Mouse (Mus musculus) cerebellum, adult 11-12 months (tissue): ENCODE measurements around the gene Scimp.

Source experiments
- DNase-seq: peaks from one replicate; pipeline ENCODE4 v3.0.0; 2022

The Scimp gene

GRCm38 (mm10) chr11:70812365-70812764 lies at the start of gene Scimp:
TSS of gene Scimp (minus strand) at chr11:70812586.
- DNase-seq = no peak

DNA sequence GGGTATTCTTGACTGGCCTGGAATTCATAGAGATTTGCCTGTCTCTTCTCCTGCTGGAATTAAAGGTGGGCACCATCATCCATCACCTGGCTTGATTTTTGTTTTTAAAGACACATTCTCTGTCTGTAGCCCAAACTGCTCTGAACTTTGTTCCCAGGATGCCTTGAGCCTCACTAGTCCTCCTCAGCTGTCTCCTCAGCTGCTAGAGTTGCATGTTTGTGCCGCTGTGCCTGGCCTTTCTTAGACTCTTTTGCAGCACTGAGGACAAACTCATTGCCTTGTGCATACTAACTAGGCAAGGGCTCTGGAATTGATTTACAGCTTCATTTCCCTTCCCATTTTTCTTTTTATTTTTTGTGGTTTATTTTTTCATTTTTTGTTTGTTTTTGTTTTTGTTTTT lies 48.0 kb upstream of the Scimp start:
- DNase-seq = no peak

GRCm38 (mm10) chr11:70846029-70846428 lies 33.6 kb upstream of the Scimp start:
- no peak for DNase-seq

GRCm38 (mm10) chr11:70845457-70845978 lies 33.1 kb upstream of the Scimp start:
- no peak for DNase-seq

DNA sequence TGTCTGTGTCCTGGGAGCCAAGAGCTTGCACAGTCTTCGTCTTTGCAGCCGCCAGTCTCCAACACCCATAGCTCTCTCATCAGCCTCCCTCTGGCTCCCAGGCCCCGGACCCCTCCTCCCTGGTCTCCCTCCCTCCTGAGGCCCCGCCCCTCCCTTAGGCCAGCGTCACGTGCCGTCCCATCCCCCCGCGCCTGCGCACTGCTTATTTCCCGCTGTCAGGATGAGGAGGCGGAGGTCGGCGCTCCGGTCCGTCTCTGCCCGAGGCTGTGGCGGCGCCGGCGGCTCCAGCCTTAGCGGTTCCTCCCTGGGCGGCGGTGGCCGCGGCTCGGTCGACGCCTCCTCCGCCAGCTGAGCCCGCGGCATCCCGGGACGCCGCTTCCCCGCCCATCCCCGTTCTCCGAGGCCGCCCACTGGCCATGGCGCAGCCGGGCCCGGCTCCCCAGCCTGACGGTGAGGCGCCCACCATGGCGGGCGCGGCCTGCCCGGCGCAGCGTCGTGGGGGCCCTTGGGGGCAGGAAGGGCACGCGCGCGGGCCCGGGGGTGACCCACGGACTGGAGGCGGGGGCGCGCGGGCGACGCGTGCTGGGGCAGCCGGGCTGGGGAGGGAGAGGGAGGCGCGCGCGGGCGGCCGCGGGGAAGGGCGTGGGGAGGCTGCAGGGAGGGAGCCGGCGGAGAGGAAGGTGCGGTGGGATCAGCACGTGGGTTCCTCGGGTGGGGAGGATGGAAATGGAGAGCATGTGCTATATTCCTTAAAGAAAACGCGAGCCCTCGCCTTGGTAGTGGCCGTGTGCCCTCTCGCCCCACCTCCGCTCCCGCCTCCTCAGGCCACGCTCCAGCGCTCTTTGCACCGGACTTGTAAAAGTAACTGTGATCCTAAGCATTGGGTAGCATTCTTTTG lies 32.4 kb upstream of the Scimp start, which contains the start of gene Rabep1:
Rabep1 (plus strand) TSS at position 220 of the 898 bp plus-strand sequence.
- DNase-seq = peak; percentile 93

DNA sequence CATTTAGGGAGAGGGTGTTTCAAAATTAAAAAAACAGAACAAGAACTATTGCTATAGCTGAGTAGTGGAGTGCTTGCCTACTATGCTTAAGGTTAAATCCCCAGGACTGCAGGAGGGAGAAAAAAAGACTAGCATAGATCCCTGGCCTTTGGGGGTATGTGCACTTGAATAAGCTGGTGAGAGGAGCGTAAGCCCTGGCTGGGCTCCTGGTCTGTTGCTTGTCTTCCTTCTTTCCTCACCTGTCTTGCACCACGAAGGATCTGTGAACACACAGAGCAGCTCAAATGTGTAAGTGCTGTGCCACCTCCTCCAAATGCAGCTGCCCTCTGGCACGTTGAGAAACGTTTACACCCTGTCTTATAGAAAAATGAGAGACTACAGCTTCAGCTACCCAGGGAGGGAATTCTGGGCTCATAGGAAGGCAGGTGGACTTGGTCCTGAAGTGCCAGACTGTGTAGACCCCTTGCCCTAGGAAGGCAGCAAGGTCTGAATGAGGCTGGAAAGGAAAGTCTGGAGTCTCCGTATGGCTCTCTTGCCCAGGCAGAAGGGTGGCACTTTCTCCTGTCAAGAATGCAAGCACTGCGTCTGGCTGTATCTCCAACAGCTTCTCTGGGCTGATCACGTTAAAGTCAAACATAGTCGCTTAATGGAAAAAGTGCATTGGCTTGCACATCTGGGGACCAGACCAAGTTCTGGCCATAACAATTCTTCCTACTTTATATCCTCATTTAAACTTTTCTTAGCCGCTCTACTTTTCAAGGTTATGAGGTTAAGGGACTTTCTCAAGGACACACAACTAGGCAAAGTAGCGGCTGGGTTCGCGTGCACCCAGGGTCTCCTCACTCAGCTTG lies 31.5 kb upstream of the Scimp start:
- no peak for DNase-seq

DNA sequence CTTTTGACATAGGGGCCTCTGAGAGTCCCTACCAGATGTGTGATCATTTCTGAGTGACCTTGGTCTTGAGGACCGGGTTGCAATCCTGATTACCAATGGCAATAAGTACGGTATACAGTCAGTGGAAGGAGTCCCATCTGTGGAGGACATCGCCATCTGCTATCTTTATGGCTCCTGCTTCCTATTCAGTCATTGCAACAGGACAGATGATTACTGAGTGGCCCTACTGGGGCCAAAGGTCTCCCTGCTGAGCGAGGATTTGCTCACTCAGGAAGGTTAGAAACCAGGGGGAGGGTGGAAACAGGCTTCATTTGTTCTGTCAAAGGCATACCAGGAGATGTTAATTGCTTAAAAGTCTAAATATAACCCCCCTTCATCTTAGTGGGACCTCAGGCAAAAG lies 30.6 kb upstream of the Scimp start:
- DNase-seq = no peak

- no peak for DNase-seq
Observed at GRCm38 (mm10) chr11:70838610-70839009, 26.2 kb upstream of the Scimp start.

GRCm38 (mm10) chr11:70837031-70837430 lies 24.6 kb upstream of the Scimp start:
- no peak for DNase-seq

GRCm38 (mm10) chr11:70835381-70835831 lies 23.0 kb upstream of the Scimp start:
- DNase-seq = no peak

- no peak for DNase-seq
Observed at GRCm38 (mm10) chr11:70833831-70834230, 21.4 kb upstream of the Scimp start.

DNA sequence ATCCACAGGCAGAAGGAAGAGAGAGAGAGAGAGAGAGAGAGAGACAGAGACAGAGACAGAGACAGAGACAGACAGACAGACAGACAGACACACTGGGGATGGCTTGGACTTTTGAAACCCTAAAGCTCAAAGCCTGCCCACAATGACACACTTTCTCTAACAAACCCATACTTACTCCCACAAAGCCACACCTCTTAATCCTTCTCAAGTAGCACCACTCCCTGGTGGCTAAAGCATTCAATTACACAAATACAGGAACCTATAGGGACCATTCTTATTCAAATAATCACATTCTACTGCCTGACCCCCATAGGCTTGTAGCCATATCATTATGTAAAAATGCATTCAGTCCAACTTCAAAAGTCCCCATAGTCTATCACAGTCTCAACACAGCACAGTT lies 21.0 kb upstream of the Scimp start:
- DNase-seq = no peak

GRCm38 (mm10) chr11:70831201-70831600 lies 18.8 kb upstream of the Scimp start:
- no peak for DNase-seq

DNA sequence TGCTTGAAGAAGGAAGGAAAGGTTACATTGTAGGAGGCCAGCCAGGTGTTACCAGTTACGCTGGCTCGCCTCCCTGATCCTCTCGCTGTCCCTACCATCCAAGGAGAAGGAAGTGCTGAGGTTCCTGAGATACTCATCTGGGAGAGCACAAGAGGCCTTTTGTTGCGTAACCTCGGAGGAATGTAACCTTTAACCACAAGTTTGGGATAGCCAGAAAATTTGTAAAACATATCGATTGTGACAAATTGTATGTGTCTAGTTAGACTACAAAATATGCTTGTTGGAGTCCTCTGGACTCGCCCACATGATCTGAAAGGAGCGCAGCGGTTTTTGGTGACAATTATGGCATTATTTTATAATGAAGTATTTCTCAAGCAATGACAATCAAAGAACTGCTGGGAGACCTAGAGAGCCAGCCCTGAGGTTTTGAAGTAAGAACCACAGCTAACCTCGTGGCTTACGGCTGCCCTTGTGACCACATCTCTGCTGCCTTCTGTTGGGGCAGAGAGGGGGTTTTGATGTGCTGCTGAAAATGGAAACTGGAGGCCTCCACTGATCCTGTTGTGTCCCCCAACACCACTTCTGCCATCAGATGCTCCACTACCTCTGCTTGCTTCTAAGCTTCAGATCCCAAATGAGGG lies 16.7 kb upstream of the Scimp start:
- no peak for DNase-seq

DNA sequence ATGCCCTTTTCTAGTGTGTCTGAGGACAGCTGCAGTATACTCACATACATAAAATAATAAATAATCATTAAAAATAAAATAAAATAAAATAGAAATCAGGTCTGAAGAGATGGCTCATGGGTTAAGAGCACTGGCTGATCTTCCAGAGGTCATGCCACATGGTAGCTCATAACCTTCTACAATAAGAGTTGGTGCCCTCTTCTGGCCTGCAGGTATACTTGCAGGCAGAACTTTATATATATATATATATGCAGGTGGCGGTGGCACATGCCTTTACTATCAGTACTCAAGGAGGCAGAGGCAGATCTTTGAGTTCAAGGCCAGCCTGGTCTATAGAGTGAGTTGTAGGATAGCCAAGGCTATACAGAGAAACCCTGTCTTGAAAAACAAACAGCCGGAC lies 13.8 kb upstream of the Scimp start:
- DNase-seq = no peak

DNA sequence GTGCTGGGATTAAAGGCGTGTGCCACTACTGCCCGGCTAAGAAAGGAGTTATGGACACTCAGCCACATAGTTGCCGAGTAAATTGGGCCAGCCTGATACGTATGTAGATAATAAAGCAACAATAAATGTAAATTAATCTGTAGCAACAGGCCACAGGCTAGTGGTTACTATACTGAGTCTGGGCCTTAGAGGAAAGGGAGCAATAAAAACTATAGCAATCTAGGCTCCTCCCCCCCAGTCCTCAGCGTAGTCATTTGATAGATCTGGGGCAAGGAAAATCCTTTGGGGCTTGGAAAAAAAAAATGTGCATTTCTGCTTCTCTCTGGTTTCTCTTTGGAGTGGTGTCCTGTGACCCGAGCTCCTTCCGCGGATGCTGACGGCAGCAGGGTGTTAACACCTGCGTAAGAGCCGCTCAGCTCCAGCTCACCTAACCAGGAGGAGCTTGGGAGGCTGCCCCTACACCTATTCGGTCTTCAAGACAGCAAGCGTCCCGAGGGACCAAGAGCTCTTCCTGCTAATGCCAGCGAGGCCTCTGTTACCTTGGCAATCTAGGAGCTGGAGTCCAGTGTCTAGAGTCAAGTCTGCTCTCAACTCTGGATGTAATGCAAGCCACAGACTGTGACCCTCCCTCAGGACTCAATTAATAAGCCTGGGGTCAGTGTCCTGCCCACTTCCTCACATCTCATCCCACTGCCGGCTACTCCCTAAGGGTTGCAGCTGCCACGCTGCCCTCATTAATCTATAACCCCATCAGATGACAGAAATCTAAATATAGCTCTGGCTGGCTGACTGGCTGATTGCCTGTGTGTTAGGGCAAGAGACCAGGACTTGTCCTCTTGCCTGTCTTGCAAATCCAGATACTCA lies 9.6 kb upstream of the Scimp start:
- peak; percentile 48 for DNase-seq

- DNase-seq = no peak
Observed at GRCm38 (mm10) chr11:70820120-70820519, 7.7 kb upstream of the Scimp start.

DNA sequence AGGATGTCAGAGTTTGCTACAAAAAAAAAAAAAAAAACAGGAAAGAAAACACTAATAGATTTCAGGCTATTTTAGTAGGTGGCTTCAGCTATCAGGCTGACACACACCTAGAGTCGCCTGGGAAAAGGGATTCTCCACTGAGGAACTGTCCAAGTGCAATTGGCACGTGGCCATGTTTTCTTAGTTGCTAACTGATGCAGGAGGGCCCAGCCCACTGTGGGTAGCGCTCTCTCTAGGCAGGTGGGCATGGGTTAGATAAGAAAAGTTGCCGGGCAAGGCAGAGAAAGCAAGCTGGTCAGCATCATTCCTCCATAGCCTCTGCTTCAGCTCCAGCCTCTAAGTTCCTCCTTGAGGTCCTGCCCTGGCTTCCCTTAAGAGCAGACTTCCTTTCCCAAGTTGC lies 4.4 kb upstream of the Scimp start:
- no peak for DNase-seq

DNA sequence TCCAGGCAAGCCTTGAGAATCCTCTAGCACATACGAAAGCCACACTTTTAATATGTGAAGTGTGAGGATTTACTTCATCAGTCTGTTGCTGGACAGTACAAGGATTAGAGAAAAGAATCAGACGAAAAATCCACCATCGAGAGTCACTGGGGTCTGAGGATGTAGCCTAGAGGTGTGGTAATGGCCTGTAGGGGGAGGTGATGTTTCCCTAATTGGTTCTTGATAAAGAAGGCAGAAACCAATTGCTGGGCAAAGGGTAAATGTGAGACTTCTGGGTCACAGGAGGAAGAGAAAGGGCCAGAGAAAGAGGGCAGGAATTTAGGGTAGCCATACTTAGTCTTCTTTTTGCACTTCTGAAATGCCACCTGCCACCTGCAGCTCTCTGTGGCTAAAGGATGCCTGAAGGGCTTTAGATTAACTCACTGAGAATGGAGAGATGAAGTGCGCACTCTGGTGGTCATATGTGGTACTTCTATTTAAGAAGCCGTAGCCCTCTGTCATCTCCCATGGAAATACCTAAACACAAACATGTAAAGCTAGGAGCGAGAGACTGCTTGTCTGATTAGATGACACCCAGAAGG lies 3.2 kb upstream of the Scimp start:
- peak; percentile 21 for DNase-seq

DNA sequence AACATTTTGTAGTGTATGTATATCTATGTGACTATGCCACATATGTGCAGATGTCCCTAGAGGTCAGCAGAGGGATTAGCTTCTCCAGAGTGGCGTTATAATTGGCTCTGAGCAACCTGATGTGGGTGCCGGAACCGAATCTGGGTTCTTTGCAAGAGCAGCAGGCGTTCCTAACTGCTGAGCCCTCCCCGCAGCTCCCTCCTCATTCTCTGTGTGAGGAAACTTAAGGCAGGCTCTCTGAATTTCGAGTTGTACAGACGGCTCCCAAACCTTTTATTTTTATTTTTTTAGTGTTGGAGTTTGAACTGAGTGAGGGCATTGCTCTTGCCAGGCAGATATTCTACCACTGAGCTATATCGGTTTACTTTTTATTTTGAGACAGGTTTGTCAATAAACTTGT lies 2.7 kb upstream of the Scimp start:
- DNase-seq = no peak

DNA sequence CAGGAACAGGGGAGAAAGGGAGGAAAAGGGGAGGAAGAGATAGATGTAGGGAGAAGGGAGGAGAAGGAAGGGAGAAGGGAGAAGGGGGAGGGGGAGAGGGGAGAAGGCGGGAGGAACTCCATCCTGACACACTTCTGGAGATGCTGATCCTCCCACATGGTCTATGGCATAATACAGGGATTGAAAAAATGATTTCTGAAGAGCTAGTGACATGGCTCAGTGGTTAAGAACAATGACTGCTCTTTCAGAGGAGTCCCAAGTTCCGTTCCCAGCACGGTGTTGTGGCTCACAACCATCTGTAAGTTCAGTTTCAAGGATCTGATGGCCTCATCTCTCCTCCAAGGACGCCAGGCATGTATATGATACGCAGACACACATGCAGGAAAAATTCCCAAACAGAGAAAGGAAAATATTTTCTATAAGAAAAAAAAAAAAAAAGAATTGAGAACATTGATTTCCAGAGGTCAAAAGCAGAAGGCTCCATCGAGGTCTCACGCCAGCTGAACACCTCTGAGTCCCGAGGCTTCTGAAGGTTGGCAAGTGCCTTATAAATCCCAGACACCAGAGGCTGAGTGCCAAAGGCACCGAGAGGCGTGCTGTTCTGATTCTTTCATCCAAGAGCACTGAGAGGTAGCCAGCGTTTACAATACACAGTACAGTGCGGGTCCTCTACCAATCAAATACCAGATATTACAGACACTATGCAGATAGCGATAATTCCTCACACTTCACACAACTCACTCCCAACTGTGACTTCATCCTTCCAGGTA lies 730 bp downstream of the Scimp start:
- DNase-seq = peak; percentile 8
